27 mouse cellular contexts compared by ENCODE assay signal in genomic region chr11:119281030-119281429, GRCm38 (mm10). TPM values are rescaled to one million over a fixed set of nuclear protein-coding genes. Genes with fewer than 3 reads are reported as not detected.
DNase-seq lines count a peak whose midpoint lies in the region; ATAC-seq and TF ChIP-seq lines count a peak whose summit lies in the region.
"Had no signal": no experiment of that assay in that cellular context is flagged by ENCODE, and none has a peak within 500 bp of the region (broad histone marks: within the 10 kb centered on the region; RNA-seq: fewer than 3 reads in every experiment).

No protein-coding gene starts in this region.

- 0 out of 2 replicates have a peak, but pooled peaks have one; percentile 12 for ATAC-seq in kidney, postnatal 0 days (replicated peaks; ENCODE audit: low FRiP score, low read depth)
- ATAC-seq in intestine, embryonic 16.5 days = peak; percentile 83
- ATAC-seq in midbrain, embryonic 15.5 days (replicated peaks) = no peak
- ATAC-seq in lung, postnatal 0 days = no peak
- ATAC-seq: forebrain, embryonic 15.5 days; Patski had no signal

- no peak for DNase-seq in kidney, postnatal 0 days (ENCODE audit: low spot score)
- no peak for DNase-seq in kidney, adult 18-20 months
- DNase-seq in lung, postnatal 0 days (ENCODE audit: low spot score) = no peak
- no peak for DNase-seq in lung, postnatal 4 days
- DNase-seq: adrenal gland, postnatal 10 days; adrenal gland, postnatal 36 days; B cell, adult 2 months; cerebellum, adult 18-20 months; cerebellum, adult 9-10 months; cerebellum, postnatal 14 days; gastrocnemius, postnatal 10 days; gastrocnemius, postnatal 36 days; heart, adult 2 months; heart, postnatal 14 days; heart, postnatal 4 days had no signal

- H3K9ac ChIP-seq in kidney, postnatal 0 days (ENCODE audit: low read depth, low read length) = no peak overlapping the region
- no peak overlapping the region for H3K9ac ChIP-seq in intestine, embryonic 16.5 days (ENCODE audit: low read depth, low read length)
- H3K9ac ChIP-seq in midbrain, embryonic 15.5 days = no peak overlapping the region
- no peak overlapping the region for H3K9ac ChIP-seq in lung, postnatal 0 days (replicated peaks; ENCODE audit: low read depth)
- H3K9ac ChIP-seq: forebrain, embryonic 15.5 days; heart, embryonic 13.5 days; hindbrain, embryonic 14.5 days had no signal

- H3K4me2 ChIP-seq in kidney, postnatal 0 days (ENCODE audit: low read length) = no peak overlapping the region
- H3K4me2 ChIP-seq in intestine, embryonic 16.5 days (ENCODE audit: low read depth, low read length) = no peak overlapping the region
- H3K4me2 ChIP-seq in midbrain, embryonic 15.5 days = no peak overlapping the region
- H3K4me2 ChIP-seq in lung, postnatal 0 days (replicated peaks; ENCODE audit: low read depth, low read length) = no peak overlapping the region
- H3K4me2 ChIP-seq: forebrain, embryonic 15.5 days; heart, embryonic 13.5 days; hindbrain, embryonic 14.5 days had no signal

- no peak for TF ChIP-seq EP300 in lung, postnatal 0 days (IDR thresholded peaks at IDR 0.05)

- no peak overlapping the region for H3K27ac ChIP-seq in kidney, postnatal 0 days
- H3K27ac ChIP-seq in intestine, embryonic 16.5 days (ENCODE audit: low read length) = no peak overlapping the region
- no peak overlapping the region for H3K27ac ChIP-seq in small intestine, adult 2 months (ENCODE audit: insufficient read depth, low read depth, low read length)
- no peak overlapping the region for H3K27ac ChIP-seq in midbrain, embryonic 15.5 days
- H3K27ac ChIP-seq in lung, postnatal 0 days (ENCODE audit: low read length) = no peak overlapping the region
- H3K27ac ChIP-seq: forebrain, embryonic 15.5 days; heart, adult 2 months; heart, embryonic 10.5 days; heart, embryonic 13.5 days; hindbrain, embryonic 14.5 days had no signal

- WGBS in kidney, postnatal 0 days = 76% methylated on average over 15 of the region's 15 CpGs
- WGBS in intestine, embryonic 16.5 days = 64% methylated on average over 15 of the region's 15 CpGs
- 37% methylated on average over 15 of the region's 15 CpGs for WGBS in small intestine, adult 2 months
- 86% methylated on average over 15 of the region's 15 CpGs for WGBS in midbrain, embryonic 15.5 days
- 83% methylated on average over 15 of the region's 15 CpGs for WGBS in lung, postnatal 0 days

- no peak overlapping the region for H3K4me3 ChIP-seq in kidney, postnatal 0 days (replicated peaks; ENCODE audit: low read depth, low read length)
- H3K4me3 ChIP-seq in intestine, embryonic 16.5 days (ENCODE audit: low read length) = no peak overlapping the region
- H3K4me3 ChIP-seq in small intestine, adult 2 months (ENCODE audit: low read depth, low read length) = no peak overlapping the region
- no peak overlapping the region for H3K4me3 ChIP-seq in midbrain, embryonic 15.5 days
- no peak overlapping the region for H3K4me3 ChIP-seq in lung, postnatal 0 days (ENCODE audit: low read depth, low read length)
- H3K4me3 ChIP-seq: forebrain, embryonic 15.5 days; heart, adult 2 months; heart, embryonic 10.5 days; heart, embryonic 13.5 days had no signal

- no peaks in the 10 kb centered on the region for H3K4me1 ChIP-seq in kidney, postnatal 0 days (replicated peaks; ENCODE audit: insufficient read depth, low read length)
- no peaks in the 10 kb centered on the region; the same call in 1 of the 2 replicates for H3K4me1 ChIP-seq in intestine, embryonic 16.5 days (ENCODE audit: control insufficient read depth, insufficient read depth, low read length)
- H3K4me1 ChIP-seq in small intestine, adult 2 months (ENCODE audit: control insufficient read depth, insufficient read depth, insufficient read length, low read length) = peaks cover 8% of the 10 kb centered on the region
- H3K4me1 ChIP-seq in midbrain, embryonic 15.5 days = no peaks in the 10 kb centered on the region
- no peaks in the 10 kb centered on the region for H3K4me1 ChIP-seq in lung, postnatal 0 days (ENCODE audit: insufficient read depth, low read depth, low read length)
- H3K4me1 ChIP-seq: forebrain, embryonic 15.5 days had no signal

- peaks cover 21% of the 10 kb centered on the region; the same call in 1 of the 2 replicates for H3K36me3 ChIP-seq in kidney, postnatal 0 days (ENCODE audit: insufficient read depth, low read length)
- H3K36me3 ChIP-seq in intestine, embryonic 16.5 days (ENCODE audit: control insufficient read depth, insufficient read depth, low read length) = no peaks in the 10 kb centered on the region
- H3K36me3 ChIP-seq in small intestine, adult 2 months (ENCODE audit: control insufficient read depth, insufficient read depth, low read length) = peaks cover 2% of the 10 kb centered on the region; the same call in 1 of the 2 replicates
- H3K36me3 ChIP-seq in midbrain, embryonic 15.5 days (replicated peaks) = peaks cover 28% of the 10 kb centered on the region
- H3K36me3 ChIP-seq in lung, postnatal 0 days (ENCODE audit: insufficient read depth, low read length) = peaks cover 15% of the 10 kb centered on the region; the same call in 1 of the 2 replicates

- no peaks in the 10 kb centered on the region for H3K9me3 ChIP-seq in kidney, postnatal 0 days (replicated peaks; ENCODE audit: low read length)
- H3K9me3 ChIP-seq in intestine, embryonic 16.5 days (ENCODE audit: control insufficient read depth, low read length) = no peaks in the 10 kb centered on the region
- H3K9me3 ChIP-seq in midbrain, embryonic 15.5 days = no peaks in the 10 kb centered on the region
- no peaks in the 10 kb centered on the region for H3K9me3 ChIP-seq in lung, postnatal 0 days (ENCODE audit: low read length)
- H3K9me3 ChIP-seq: forebrain, embryonic 15.5 days; G1E; heart, embryonic 10.5 days; heart, embryonic 13.5 days had no signal

- no peaks in the 10 kb centered on the region for H3K27me3 ChIP-seq in kidney, postnatal 0 days (ENCODE audit: insufficient read depth, low read length)
- no peaks in the 10 kb centered on the region for H3K27me3 ChIP-seq in intestine, embryonic 16.5 days (replicated peaks; ENCODE audit: control insufficient read depth, insufficient read depth, low read length)
- no peaks in the 10 kb centered on the region for H3K27me3 ChIP-seq in small intestine, adult 2 months (ENCODE audit: control insufficient read depth, insufficient read depth, low read length)
- no peaks in the 10 kb centered on the region for H3K27me3 ChIP-seq in midbrain, embryonic 15.5 days (replicated peaks)
- no peaks in the 10 kb centered on the region for H3K27me3 ChIP-seq in lung, postnatal 0 days (replicated peaks; ENCODE audit: insufficient read depth, low read length)
- H3K27me3 ChIP-seq: CH12.LX; forebrain, embryonic 15.5 days; heart, embryonic 13.5 days; Patski had no signal

- TF ChIP-seq POLR2A in small intestine, adult 2 months (IDR thresholded peaks at IDR 0.05; ENCODE audit: low read depth, low read length) = peak; percentile 36; the same call in 1 of the 2 replicates

- no peak for TF ChIP-seq CTCF in kidney, postnatal 0 days (IDR thresholded peaks at IDR 0.05; ENCODE audit: low read depth)
- TF ChIP-seq CTCF in small intestine, adult 2 months (IDR thresholded peaks at IDR 0.05; ENCODE audit: extremely low read depth, insufficient read length, insufficient replicate concordance, low read depth, low read length) = no peak
- no peak for TF ChIP-seq CTCF in lung, postnatal 0 days (IDR thresholded peaks at IDR 0.05)

RNA-seq across cellular contexts. Expression of gene Gaa, which starts 13.3 kb away (rescaled TPM):
- polyA plus RNA-seq in kidney, postnatal 0 days (2015; fragmentation: Nextera tagmentation; extraction: Ambion mirVana) = 64.6 and 68.5 TPM in 2 replicates
- 90.5 and 99.0 TPM in 2 replicates for polyA plus RNA-seq in intestine, embryonic 16.5 days (2015; fragmentation: Nextera tagmentation; extraction: Ambion mirVana)
- 35.8 TPM in 2 replicates for polyA plus RNA-seq in small intestine, adult 2 months (2012; rRNA removed)
- polyA plus RNA-seq in midbrain, embryonic 15.5 days (2015; fragmentation: Nextera tagmentation; extraction: Ambion mirVana) = 93.9 and 95.3 TPM in 2 replicates
- polyA plus RNA-seq in lung, postnatal 0 days (2015; fragmentation: Nextera tagmentation; extraction: Ambion mirVana) = 39.1 and 45.1 TPM in 2 replicates

RNA-seq across cellular contexts. Expression of gene Eif4a3, which starts 18.9 kb away (rescaled TPM):
- 260 and 285 TPM in 2 replicates for polyA plus RNA-seq in kidney, postnatal 0 days (2015; fragmentation: Nextera tagmentation; extraction: Ambion mirVana)
- 306 and 335 TPM in 2 replicates for polyA plus RNA-seq in intestine, embryonic 16.5 days (2015; fragmentation: Nextera tagmentation; extraction: Ambion mirVana)
- 27.7 and 56.5 TPM in 2 replicates for polyA plus RNA-seq in small intestine, adult 2 months (2012; rRNA removed)
- polyA plus RNA-seq in midbrain, embryonic 15.5 days (2015; fragmentation: Nextera tagmentation; extraction: Ambion mirVana) = 261 and 266 TPM in 2 replicates
- 187 and 207 TPM in 2 replicates for polyA plus RNA-seq in lung, postnatal 0 days (2015; fragmentation: Nextera tagmentation; extraction: Ambion mirVana)

RNA-seq across cellular contexts. Expression of gene Card14, which starts 26.5 kb away (rescaled TPM):
- 0.99 and 1.2 TPM in 2 replicates for polyA plus RNA-seq in kidney, postnatal 0 days (2015; fragmentation: Nextera tagmentation; extraction: Ambion mirVana)
- polyA plus RNA-seq in intestine, embryonic 16.5 days (2015; fragmentation: Nextera tagmentation; extraction: Ambion mirVana) = 8.5 and 10.5 TPM in 2 replicates
- polyA plus RNA-seq in small intestine, adult 2 months (2012; rRNA removed) = 3.5 and 7.1 TPM in 2 replicates
- polyA plus RNA-seq in midbrain, embryonic 15.5 days (2015; fragmentation: Nextera tagmentation; extraction: Ambion mirVana) = 0.34 and 0.37 TPM in 2 replicates
- polyA plus RNA-seq in lung, postnatal 0 days (2015; fragmentation: Nextera tagmentation; extraction: Ambion mirVana) = 0.06 TPM in 1 of 2 replicates, not detected in the other
- polyA plus RNA-seq: forebrain, embryonic 11.5 days; G1E; hindbrain, embryonic 11.5 days had no signal

RNA-seq across cellular contexts. Expression of gene Ccdc40, which starts 52.7 kb away (rescaled TPM):
- polyA plus RNA-seq in kidney, postnatal 0 days (2015; fragmentation: Nextera tagmentation; extraction: Ambion mirVana) = 3.3 and 4.0 TPM in 2 replicates
- 1.4 and 2.8 TPM in 2 replicates for polyA plus RNA-seq in intestine, embryonic 16.5 days (2015; fragmentation: Nextera tagmentation; extraction: Ambion mirVana)
- polyA plus RNA-seq in small intestine, adult 2 months (2012; rRNA removed) = 0.18 and 0.20 TPM in 2 replicates
- polyA plus RNA-seq in midbrain, embryonic 15.5 days (2015; fragmentation: Nextera tagmentation; extraction: Ambion mirVana) = 19.3 and 21.5 TPM in 2 replicates
- 6.1 and 6.3 TPM in 2 replicates for polyA plus RNA-seq in lung, postnatal 0 days (2015; fragmentation: Nextera tagmentation; extraction: Ambion mirVana)
- polyA plus RNA-seq: G1E had no signal

RNA-seq across cellular contexts. Expression of gene Tbc1d16, which starts 52.7 kb away (rescaled TPM):
- polyA plus RNA-seq in kidney, postnatal 0 days (2015; fragmentation: Nextera tagmentation; extraction: Ambion mirVana) = 9.2 and 9.5 TPM in 2 replicates
- 11.0 and 12.7 TPM in 2 replicates for polyA plus RNA-seq in intestine, embryonic 16.5 days (2015; fragmentation: Nextera tagmentation; extraction: Ambion mirVana)
- polyA plus RNA-seq in small intestine, adult 2 months (2012; rRNA removed) = 4.3 and 5.0 TPM in 2 replicates
- 66.8 and 67.2 TPM in 2 replicates for polyA plus RNA-seq in midbrain, embryonic 15.5 days (2015; fragmentation: Nextera tagmentation; extraction: Ambion mirVana)
- 11.9 and 12.9 TPM in 2 replicates for polyA plus RNA-seq in lung, postnatal 0 days (2015; fragmentation: Nextera tagmentation; extraction: Ambion mirVana)
- polyA plus RNA-seq: G1E had no signal

Comparison
In these comparisons a context has a peak if more than half of its experiments do, and no peak if none do; other contexts are left out.
1. ATAC-seq: peak in kidney, postnatal 0 days (single experiment) and intestine, embryonic 16.5 days (single experiment); none in midbrain, embryonic 15.5 days (single experiment) and lung, postnatal 0 days (single experiment).